Mouse (Mus musculus): ENCODE measurements around the gene Nos1ap.

GRCm38 (mm10) chr1:170536344-170536743 is 53.3 kb downstream of the Nos1ap start:
- TF ChIP-seq TAL1 (IDR thresholded peaks at IDR 0.05; ENCODE audit: low read length) (no peak), GATA1 (IDR thresholded peaks at IDR 0.05; ENCODE audit: low read length) (no peak)
